Mouse (Mus musculus): Measurements from ENCODE around the gene Cda. TPM values are rescaled to one million over a fixed set of nuclear protein-coding genes. Genes with fewer than 3 reads are reported as not detected.
"Not testable (repeated sequence)": the region's sequence is repeated elsewhere in the genome, so short reads cannot be mapped to it uniquely, and the experiment has no call there.

The Cda gene
- polyA plus RNA-seq, 3 experiments from 2014 or later = not detected

- no peak for ATAC-seq
Observed at GRCm38 (mm10) chr4:138330264-138330671, 37.5 kb downstream of the Cda start.

DNA sequence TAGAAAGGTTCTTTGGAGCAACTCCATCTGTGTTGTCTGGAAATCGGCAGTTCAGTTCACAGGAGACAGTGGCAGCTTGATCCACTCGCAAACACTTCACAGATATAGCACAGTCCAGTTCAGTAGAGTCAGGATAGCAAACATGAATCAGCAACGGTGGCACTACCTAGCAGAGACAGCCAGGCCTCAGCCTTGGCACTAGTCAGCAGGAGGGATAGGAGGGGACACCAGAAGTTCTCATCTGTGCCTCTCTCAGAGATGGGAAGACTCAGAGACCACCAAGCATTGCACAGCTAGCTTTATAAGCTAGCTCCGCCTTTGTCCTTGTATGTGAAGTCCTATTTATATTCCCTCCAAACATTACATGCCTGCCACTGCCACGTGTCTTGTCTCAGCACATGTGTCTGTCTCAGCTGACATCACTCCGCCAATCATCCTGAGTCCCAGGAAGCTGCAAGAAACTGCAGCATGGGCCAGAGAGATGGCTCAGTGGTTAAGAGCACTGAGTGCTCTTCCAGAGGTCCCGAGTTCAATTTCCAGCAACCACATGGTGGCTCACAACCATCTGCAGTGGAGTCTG is 39.8 kb downstream of the Cda start:
- ATAC-seq = no peak

DNA sequence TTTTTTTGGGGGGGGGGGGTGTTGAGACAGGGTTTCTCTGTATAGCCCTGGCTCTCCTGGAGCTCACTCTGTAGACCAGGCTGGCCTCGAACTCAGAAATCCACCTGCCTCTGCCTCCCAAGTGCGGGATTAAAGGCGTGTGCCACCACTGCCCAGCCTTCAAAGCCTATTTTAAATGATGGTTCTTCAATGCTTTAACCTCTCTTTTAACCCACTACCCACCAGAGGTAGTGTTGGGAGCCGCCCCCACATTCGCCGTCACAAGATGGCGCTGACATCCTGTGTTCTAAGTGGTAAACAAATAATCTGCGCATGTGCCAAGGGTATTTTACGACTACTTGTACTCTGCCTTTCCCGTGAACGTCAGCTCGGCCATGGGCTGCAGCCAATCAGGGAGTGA is 40.6 kb downstream of the Cda start:
- ATAC-seq = not testable (repeated sequence)

DNA sequence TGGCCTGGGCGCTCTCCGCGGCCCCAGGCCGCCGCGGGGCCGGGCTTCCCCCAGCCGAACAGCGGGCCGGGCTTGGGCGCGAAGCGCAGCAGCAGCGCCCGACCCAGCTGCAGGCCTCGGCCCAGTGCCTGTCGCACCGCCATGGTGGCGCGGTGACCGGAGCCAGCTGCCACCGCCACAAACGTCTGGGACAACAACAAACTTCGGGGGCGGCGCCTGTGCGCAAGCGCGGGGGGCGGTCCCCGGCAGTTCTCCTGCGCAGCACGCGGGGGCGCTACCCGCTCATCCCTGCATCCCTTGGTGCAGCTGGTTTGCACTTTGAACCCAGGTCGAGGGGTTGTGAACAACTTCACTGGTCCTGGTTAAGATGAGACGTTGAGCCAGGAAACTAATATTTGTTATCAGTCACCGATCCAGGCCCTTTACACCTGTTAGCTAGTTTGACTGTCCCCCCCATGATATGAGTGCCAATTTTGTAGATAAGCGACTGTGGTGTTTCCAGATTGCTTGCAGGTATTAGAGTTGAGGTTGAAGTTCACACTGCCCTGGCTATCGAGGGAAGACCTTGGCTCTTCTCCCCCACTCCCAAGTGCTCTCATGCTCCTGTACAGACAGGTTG is 41.6 kb downstream of the Cda start, which contains the start of gene Pink1:
Pink1 (minus strand) TSS at position 231 of the 619 bp plus-strand sequence.
- ATAC-seq = peak; percentile 83

DNA sequence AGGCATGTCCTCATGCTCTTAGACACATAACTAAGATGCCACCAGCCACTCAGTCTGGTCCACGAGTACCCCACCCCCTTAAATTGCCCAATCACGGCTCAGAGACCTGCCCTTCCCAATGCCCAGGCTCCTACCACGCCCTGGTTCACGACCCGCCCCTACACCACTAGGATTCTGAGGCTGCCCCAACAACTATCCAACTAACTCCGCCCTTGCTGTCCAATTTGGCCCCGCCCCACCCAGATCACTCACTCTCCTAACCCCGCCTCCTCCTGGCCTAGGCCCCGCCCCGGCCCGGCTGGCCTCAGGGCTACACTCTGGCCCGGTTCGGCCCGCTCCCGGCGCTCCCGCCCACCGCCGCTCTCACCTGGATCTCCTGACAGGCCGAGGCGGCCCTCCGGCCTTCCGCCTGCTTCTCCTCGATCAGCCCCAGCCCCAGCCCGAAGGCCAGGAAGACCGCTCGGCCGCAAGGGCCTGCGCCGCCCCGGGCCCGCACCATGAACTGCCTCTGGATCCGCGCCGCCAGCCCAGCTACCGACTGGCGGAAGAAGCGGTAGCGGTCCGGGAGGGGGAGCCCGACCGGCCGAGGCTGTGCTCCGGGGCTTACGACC is 42.2 kb downstream of the Cda start:
- peak; percentile 92 for ATAC-seq

DNA sequence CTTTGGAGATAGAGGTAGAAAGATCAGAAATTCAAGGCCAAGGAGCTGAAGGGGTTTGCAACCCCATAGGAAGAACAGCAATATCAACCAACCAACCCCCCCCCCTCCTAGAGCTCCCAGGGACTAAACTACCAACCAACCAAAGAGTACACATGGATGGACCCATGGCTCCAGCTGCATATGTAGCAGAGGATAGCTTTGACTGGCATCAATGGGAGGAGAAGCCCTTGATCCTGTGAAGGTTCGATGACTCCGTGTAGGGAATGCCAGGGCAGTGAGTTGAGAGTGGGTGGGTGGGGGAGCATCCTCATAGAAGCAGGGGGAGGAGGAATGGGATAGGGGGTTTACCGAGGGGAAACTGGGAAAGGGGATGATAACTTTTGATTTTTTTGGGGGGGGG is 43.3 kb downstream of the Cda start:
- no peak for ATAC-seq

- ATAC-seq = no peak
Observed at GRCm38 (mm10) chr4:138323753-138324152, 44.0 kb downstream of the Cda start.

DNA sequence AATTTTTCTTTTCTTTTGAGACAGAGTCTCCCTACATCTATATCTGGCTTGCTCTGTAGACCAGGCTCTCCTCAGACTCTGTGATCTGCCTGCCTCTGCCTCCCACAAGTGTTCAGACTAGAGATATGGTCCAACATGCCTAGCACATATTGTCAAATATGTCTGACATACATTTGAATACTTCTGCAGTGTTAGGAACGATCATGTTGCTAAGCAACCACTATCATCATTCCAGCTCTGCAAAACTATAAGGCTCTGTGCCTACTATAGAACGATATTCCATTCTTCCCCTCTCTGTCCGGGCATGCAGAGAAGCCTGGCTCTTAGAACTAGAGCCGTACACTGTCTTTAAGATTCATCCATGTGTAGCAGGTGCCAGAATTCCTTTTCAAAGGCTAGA is 45.1 kb downstream of the Cda start:
- ATAC-seq = no peak

- no peak for ATAC-seq
Observed at GRCm38 (mm10) chr4:138321488-138321887, 46.3 kb downstream of the Cda start.

DNA sequence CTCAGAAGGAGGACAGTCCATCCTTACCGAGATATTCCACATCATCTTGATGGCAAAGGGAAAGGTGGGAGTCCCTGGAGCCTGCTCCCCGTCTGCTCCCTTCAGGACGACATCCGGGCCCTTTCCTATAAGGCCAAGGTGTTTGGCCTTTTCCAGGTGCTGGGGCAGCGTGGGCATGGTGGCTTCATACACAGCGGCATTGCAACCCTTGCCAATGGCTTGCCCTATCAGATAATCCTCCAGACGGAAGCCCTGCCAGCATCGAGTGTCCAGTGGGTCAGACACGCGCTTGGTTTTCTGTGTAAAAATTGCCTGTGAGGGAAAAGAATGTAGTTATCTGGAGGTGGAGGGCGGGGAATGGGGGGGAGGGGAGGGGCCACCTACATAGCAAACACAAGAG is 47.1 kb downstream of the Cda start:
- no peak for ATAC-seq

- peak; percentile 64 for ATAC-seq
Observed at GRCm38 (mm10) chr4:138319508-138319907, 48.3 kb downstream of the Cda start.

DNA sequence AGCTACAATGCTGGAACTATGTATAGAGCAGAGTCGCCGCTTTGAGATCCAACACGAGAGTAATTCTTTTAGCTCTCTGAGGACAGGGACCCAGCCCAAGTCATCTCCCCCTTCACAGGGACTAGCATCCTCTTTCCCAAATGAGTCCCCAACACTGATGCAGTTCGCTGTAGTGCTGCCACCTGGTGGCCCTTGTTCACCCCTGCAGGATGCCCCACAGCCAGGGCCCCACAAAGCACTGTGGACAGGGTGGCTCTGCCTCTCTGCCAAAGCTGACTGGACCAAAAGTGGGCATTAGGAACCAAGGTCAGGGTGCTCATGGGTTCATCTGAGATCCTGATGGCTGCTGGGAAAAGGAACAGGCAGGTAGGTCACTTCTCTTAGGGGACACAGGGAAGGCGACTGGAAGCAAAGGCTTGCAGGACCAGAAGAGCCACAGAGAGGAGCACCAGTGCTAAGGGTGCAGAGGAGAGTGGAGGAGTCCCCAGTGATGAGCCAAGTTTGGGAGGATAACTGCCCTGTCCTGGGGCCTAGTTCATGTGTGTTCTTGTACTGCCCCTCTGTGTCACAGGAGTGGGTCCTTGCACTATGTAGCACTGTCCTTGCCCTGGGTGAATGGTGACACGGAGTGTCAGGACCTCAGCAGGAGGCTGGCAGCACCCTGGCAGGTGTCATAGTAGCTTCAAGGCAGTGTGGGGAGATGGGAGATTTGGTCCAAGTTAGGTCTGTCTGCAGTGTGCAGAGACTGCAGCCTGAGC is 49.1 kb downstream of the Cda start:
- peak; percentile 68 for ATAC-seq

DNA sequence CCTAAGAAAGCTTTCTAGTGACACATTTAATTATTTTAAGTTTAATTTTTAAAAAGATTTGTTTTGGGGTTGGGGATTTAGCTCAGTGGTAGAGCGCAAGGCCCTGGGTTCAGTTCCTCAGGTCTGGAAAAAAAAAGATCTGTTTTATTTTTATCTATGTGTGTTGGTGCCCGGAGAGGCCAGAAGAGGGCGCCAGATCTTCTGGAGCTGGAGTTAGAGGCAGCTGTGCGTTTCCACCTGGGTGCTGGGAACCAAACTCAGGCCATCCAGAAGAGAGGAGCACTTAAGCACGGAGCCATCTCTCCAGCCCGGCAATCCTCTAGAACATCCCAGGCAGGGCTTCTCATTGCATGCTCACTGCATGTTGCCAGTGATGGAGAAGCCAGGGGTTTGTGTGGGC is 51.4 kb downstream of the Cda start:
- ATAC-seq = no peak

- ATAC-seq = no peak
Observed at GRCm38 (mm10) chr4:138315781-138316180, 52.0 kb downstream of the Cda start.

GRCm38 (mm10) chr4:138313795-138314194 is 54.0 kb downstream of the Cda start:
- ATAC-seq = no peak

DNA sequence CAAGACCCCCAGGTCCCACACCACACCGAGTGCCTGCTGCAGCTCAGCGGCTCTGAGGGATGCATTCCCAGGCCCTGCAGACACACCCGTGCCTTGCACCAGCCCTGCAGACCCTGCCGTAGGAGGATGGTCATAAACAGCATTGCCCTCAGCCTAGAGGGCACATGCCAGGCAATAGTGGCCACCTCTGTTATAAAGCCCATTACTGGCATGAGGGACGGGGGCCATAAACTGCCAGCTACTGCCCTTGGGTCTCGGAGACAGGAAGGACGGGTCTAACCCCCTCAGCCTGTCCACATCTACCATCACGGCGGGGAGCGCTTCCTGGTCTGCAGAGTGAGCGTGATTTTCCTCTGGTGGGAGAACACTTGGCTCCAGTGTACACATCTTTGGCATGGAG is 54.8 kb downstream of the Cda start:
- no peak for ATAC-seq

DNA sequence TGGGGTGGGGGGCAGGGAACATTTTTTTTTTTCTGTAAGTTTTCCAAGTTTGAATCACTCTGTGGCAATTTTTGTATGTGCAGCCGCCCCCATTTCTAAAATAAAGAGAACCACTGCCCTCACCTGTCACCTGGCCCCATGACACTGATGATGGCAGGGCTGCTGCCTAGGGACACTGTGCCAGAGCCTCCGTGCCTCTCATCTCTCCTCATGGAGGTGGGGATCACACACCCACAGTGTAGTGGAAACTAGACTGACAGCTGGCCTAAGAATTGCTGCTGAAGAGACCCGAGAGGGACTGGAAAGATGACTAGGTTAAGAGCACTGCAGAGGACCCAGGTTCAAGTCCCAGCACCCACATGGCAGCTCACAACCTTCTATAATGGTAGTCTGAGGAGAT is 55.7 kb downstream of the Cda start:
- no peak for ATAC-seq

DNA sequence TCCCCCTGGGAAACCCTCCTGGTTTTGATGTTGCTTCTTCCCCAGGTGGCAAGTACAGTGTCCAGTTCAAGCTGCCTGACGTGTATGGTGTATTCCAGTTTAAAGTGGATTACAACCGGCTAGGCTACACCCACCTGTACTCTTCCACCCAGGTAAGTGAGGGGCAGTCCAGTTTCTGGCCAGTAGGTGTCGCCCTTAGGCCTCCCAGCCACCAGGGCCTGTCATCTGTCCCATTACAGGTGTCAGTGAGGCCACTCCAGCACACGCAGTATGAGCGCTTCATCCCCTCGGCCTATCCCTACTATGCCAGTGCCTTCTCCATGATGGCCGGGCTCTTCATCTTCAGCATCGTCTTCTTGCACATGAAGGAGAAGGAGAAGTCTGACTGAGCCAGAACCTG is 56.2 kb downstream of the Cda start:
- ATAC-seq = no peak

- no peak for ATAC-seq
Observed at GRCm38 (mm10) chr4:138310311-138310910, 57.4 kb downstream of the Cda start.

GRCm38 (mm10) chr4:138307739-138308138 is 60.1 kb downstream of the Cda start:
- ATAC-seq = no peak

- ATAC-seq = no peak
Observed at GRCm38 (mm10) chr4:138307025-138307424, 60.8 kb downstream of the Cda start.

DNA sequence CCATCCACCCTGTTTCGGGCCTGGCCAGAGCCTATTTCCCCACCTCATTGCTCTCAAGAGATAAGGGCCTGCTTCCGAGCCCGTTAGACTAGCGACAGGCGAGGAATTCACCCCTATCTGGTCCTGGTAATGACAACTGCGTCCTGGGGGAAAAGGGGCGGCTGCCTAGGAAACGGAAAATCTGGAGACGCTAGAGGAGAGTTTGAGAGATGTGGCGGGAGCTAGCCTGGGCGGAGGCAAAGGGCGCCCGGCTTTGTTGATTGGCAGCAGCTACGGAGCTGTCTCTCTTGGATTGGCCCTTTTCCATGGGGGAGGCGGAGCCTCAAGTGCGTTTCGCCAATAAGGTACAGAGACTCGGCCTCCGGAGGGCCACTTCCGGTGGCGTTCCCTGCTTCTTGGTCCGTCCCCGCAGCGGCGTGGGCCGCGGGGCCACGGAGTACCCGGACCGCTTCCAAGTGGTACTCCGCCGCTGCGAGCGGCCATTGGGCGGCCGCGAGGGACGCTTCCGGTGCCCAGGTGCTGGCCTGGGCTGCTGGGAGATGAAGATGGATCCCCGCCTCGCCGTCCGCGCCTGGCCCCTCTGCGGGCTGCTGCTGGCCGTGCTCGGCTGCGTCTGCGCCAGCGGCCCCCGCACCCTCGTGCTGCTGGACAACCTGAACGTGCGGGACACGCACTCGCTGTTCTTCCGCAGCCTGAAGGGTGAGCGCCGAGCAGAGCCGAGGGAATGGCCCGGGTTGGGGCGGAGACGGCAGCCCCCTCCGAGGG is 63.3 kb downstream of the Cda start, which contains the start of gene Ddost:
Ddost (plus strand) TSS at position 391 of the 765 bp plus-strand sequence.
- ATAC-seq = peak; percentile 99

All from inflammation-experienced regulatory T-cells, adult 6 months (primary cell).